Mouse (Mus musculus) hindbrain, embryonic 14.5 days (tissue): Measurements from ENCODE around the gene Mbnl1. TPM values are rescaled to one million over a fixed set of nuclear protein-coding genes. Genes with fewer than 3 reads are reported as not detected.
A peak's percentile ranks its signal among the peaks of the same experiment; 100 is the strongest.

ENCODE experiments used
- ATAC-seq: fragments of 200-750 bp; cut with Nextera tagmentation; 2 replicates; pipeline ENCODE4 v1.8.0; 2017; ENCODE audit warnings: moderate number of reproducible peaks, mild to moderate bottlenecking, moderate TSS enrichment, moderate library complexity; ENCODE audit not compliant: low FRiP score
- DNase-seq: peaks from one replicate; pipeline ENCODE4 v3.0.0-alpha.2; 2015; ENCODE audit warnings: low spot score
- H3K27ac ChIP-seq: fragments of 300-500 bp; sonication (generic); 2 replicates; pipeline ENCODE4 v1.5.1; 2014; ENCODE audit warnings: mild to moderate bottlenecking, moderate library complexity
- H3K27me3 ChIP-seq: fragments of 300-500 bp; sonication (generic); 2 replicates; pipeline ENCODE4 v1.6.1; 2014; ENCODE audit warnings: mild to moderate bottlenecking, low read length, mixed read lengths; ENCODE audit not compliant: control insufficient read depth, insufficient read depth
- H3K36me3 ChIP-seq: fragments of 300-500 bp; sonication (generic); replicated peaks from 2 replicates; pipeline ENCODE4 v1.6.1; 2014; ENCODE audit not compliant: control insufficient read depth, insufficient read depth
- H3K4me1 ChIP-seq: fragments of 300-500 bp; sonication (generic); replicated peaks from 2 replicates; pipeline ENCODE4 v1.6.1; 2014; ENCODE audit warnings: antibody characterized with exemption, low read length, mixed read lengths; ENCODE audit not compliant: control insufficient read depth, insufficient read depth
- H3K4me2 ChIP-seq: fragments of 300-500 bp; sonication (generic); replicated peaks from 2 replicates; pipeline ENCODE4 v1.6.1; 2014; ENCODE audit warnings: mild to moderate bottlenecking, moderate library complexity
- H3K4me3 ChIP-seq: fragments of 300-500 bp; sonication (generic); replicated peaks from 2 replicates; pipeline ENCODE4 v1.5.1; 2014; ENCODE audit warnings: mild to moderate bottlenecking, low read length
- H3K9ac ChIP-seq: fragments of 300-500 bp; sonication (generic); 2 replicates; pipeline ENCODE4 v1.6.1; 2014
- H3K9me3 ChIP-seq: fragments of 300-500 bp; sonication (generic); 2 replicates; pipeline ENCODE4 v1.6.1; 2016; ENCODE audit warnings: low read length; ENCODE audit not compliant: control insufficient read depth
- WGBS: fragments of 180-500 bp; shearing (Covaris S2); extraction: QIAGEN DNeasy Blood & Tissue Kit; methylation state at CpG from one replicate; pipeline ENCODE4 v1.1.7; 2014; 5-methylcytosine and 5-hydroxymethylcytosine counted together
- polyA plus RNA-seq: library from polyadenylated mRNA; unstranded; fragments of >200 nt; fragmentation: Nextera tagmentation; extraction: Ambion mirVana; gene quantifications from 2 replicates; pipeline ENCODE4 v1.2.1, GENCODE M21; 2014

Gene Mbnl1
- polyA plus RNA-seq, 1 experiment from 2014 or later = 63.2 TPM

- Histone ChIP-seq H3K27me3 (no peaks in the 10 kb centered on the region), H3K9me3 (no peaks in the 10 kb centered on the region), H3K36me3 (no peaks in the 10 kb centered on the region), H3K27ac (peak overlapping the region; percentile 26; the same call in 1 of the 2 replicates), H3K4me2 (no peak overlapping the region), H3K4me1 (peaks cover 36% of the 10 kb centered on the region), H3K4me3 (no peak overlapping the region), H3K9ac (no peak overlapping the region)
- DNase-seq = no peak
- 51% methylated on average over 6 of the region's 6 CpGs for WGBS
- ATAC-seq = no peak
Measured at GRCm38 (mm10) chr3:60568801-60569568, 96.4 kb downstream of the Mbnl1 start.

GRCm38 (mm10) chr3:60569781-60570180, 97.2 kb downstream of the Mbnl1 start:
- Histone ChIP-seq H3K27ac (0 out of 2 replicates have a peak overlapping the region, but pooled peaks have one; percentile 26), H3K9ac (no peak overlapping the region), H3K27me3 (no peaks in the 10 kb centered on the region), H3K4me2 (no peak overlapping the region), H3K9me3 (no peaks in the 10 kb centered on the region), H3K4me1 (peaks cover 30% of the 10 kb centered on the region), H3K36me3 (no peaks in the 10 kb centered on the region), H3K4me3 (no peak overlapping the region)
- WGBS = 13% methylated on average over 2 of the region's 2 CpGs
- peak; percentile 44; the same call in 1 of the 2 replicates for ATAC-seq
- no peak for DNase-seq

- no peak for DNase-seq
- Histone ChIP-seq H3K27ac (no peak overlapping the region), H3K4me3 (no peak overlapping the region), H3K27me3 (no peaks in the 10 kb centered on the region), H3K4me2 (no peak overlapping the region), H3K36me3 (no peaks in the 10 kb centered on the region), H3K9me3 (no peaks in the 10 kb centered on the region), H3K4me1 (peaks cover 30% of the 10 kb centered on the region), H3K9ac (no peak overlapping the region)
- 61% methylated on average over 5 of the region's 5 CpGs for WGBS
- no peak for ATAC-seq
Measured at GRCm38 (mm10) chr3:60570491-60571022, 97.9 kb downstream of the Mbnl1 start.

- H3K27ac ChIP-seq = no peak overlapping the region
- no peak overlapping the region for H3K4me3 ChIP-seq
- no peaks in the 10 kb centered on the region for H3K27me3 ChIP-seq
- WGBS = 57% methylated on average over 1 of the region's 1 CpGs
- DNase-seq (no peak), ATAC-seq (no peak)
- no peak overlapping the region for H3K4me2 ChIP-seq
- H3K36me3 ChIP-seq = no peaks in the 10 kb centered on the region
- H3K9me3 ChIP-seq = no peaks in the 10 kb centered on the region
- no peak overlapping the region for H3K9ac ChIP-seq
- H3K4me1 ChIP-seq = peaks cover 27% of the 10 kb centered on the region
Measured at GRCm38 (mm10) chr3:60571493-60571892, 98.9 kb downstream of the Mbnl1 start.

GRCm38 (mm10) chr3:60574199-60574598, 101.6 kb downstream of the Mbnl1 start:
- 90% methylated on average over 9 of the region's 9 CpGs for WGBS
- no peak overlapping the region for H3K27ac ChIP-seq
- no peaks in the 10 kb centered on the region for H3K27me3 ChIP-seq
- no peak for ATAC-seq
- no peaks in the 10 kb centered on the region for H3K36me3 ChIP-seq
- peaks cover 22% of the 10 kb centered on the region for H3K4me1 ChIP-seq
- no peak overlapping the region for H3K4me3 ChIP-seq
- H3K9me3 ChIP-seq = no peaks in the 10 kb centered on the region
- no peak for DNase-seq
- no peak overlapping the region for H3K9ac ChIP-seq
- H3K4me2 ChIP-seq = no peak overlapping the region

- ATAC-seq (no peak), DNase-seq (no peak)
- no peaks in the 10 kb centered on the region for H3K9me3 ChIP-seq
- peaks cover 15% of the 10 kb centered on the region for H3K4me1 ChIP-seq
- no peak overlapping the region for H3K4me3 ChIP-seq
- H3K36me3 ChIP-seq = no peaks in the 10 kb centered on the region
- no peak overlapping the region for H3K27ac ChIP-seq
- H3K27me3 ChIP-seq = no peaks in the 10 kb centered on the region
- no peak overlapping the region for H3K9ac ChIP-seq
- WGBS = 87% methylated on average over 4 of the region's 4 CpGs
- no peak overlapping the region for H3K4me2 ChIP-seq
Measured at GRCm38 (mm10) chr3:60574849-60575524, 102.4 kb downstream of the Mbnl1 start.

GRCm38 (mm10) chr3:60575945-60576344, 103.3 kb downstream of the Mbnl1 start:
- WGBS = 60% methylated on average over 2 of the region's 2 CpGs
- no peak overlapping the region for H3K9ac ChIP-seq

GRCm38 (mm10) chr3:60576366-60577046, 103.9 kb downstream of the Mbnl1 start:
- H3K4me3 ChIP-seq = no peak overlapping the region
- H3K36me3 ChIP-seq = no peaks in the 10 kb centered on the region
- ATAC-seq = no peak
- peaks cover 11% of the 10 kb centered on the region; the same call in 1 of the 2 replicates for H3K4me1 ChIP-seq
- no peaks in the 10 kb centered on the region for H3K27me3 ChIP-seq
- H3K27ac ChIP-seq = peak overlapping the region; percentile 43; the same call in 1 of the 2 replicates
- no peaks in the 10 kb centered on the region for H3K9me3 ChIP-seq
- no peak overlapping the region for H3K4me2 ChIP-seq
- DNase-seq = no peak
- 60% methylated on average over 9 of the region's 9 CpGs for WGBS
- H3K9ac ChIP-seq = no peak overlapping the region

More at GRCm38 (mm10) chr3:60575945-60576344, 103.3 kb downstream of the Mbnl1 start:
- DNase-seq = no peak
- H3K9me3 ChIP-seq = no peaks in the 10 kb centered on the region
- no peak for ATAC-seq
- no peaks in the 10 kb centered on the region for H3K36me3 ChIP-seq
- H3K27ac ChIP-seq = peak overlapping the region; percentile 43; the same call in 1 of the 2 replicates
- no peak overlapping the region for H3K4me2 ChIP-seq
- H3K4me1 ChIP-seq = peaks cover 11% of the 10 kb centered on the region; the same call in 1 of the 2 replicates
- H3K27me3 ChIP-seq = no peaks in the 10 kb centered on the region
- no peak overlapping the region for H3K4me3 ChIP-seq

- ATAC-seq (no peak), DNase-seq (no peak)
- Histone ChIP-seq H3K9ac (no peak overlapping the region), H3K9me3 (no peaks in the 10 kb centered on the region), H3K27ac (no peak overlapping the region), H3K4me1 (peaks cover 11% of the 10 kb centered on the region; the same call in 1 of the 2 replicates), H3K27me3 (no peaks in the 10 kb centered on the region), H3K36me3 (no peaks in the 10 kb centered on the region), H3K4me3 (no peak overlapping the region), H3K4me2 (no peak overlapping the region)
- WGBS = 95% methylated on average over 4 of the region's 4 CpGs
Measured at GRCm38 (mm10) chr3:60579880-60580279, 107.2 kb downstream of the Mbnl1 start.
